Mouse (Mus musculus): ENCODE measurements around the gene Mllt3. TPM values are rescaled to one million over a fixed set of nuclear protein-coding genes. Genes with fewer than 3 reads are reported as not detected.

Mllt3 gene
- polyA plus RNA-seq, 1 experiment from 2014 or later, result 27.5 TPM

GRCm38 (mm10) chr4:88015765-88016164 is 17.4 kb downstream of the Mllt3 start:
- Histone ChIP-seq H3K4me2 (replicated peaks; ENCODE audit: low read depth, low read length) (no peak overlapping the region), H3K27ac (ENCODE audit: low read length) (no peak overlapping the region), H3K9me3 (ENCODE audit: low read length) (no peaks in the 10 kb centered on the region), H3K9ac (replicated peaks; ENCODE audit: low read length) (no peak overlapping the region), H3K4me3 (ENCODE audit: low read length) (no peak overlapping the region), H3K4me1 (ENCODE audit: insufficient read depth, low read length) (peaks cover 58% of the 10 kb centered on the region), H3K36me3 (ENCODE audit: insufficient read depth, low read length) (0 out of 2 replicates have a peak, but pooled peaks cover 3% of the 10 kb centered on the region), H3K27me3 (ENCODE audit: insufficient read depth, low read length) (no peaks in the 10 kb centered on the region)
- no peak for ATAC-seq (ENCODE audit: low FRiP score, low TSS enrichment)
- WGBS, result 54% methylated on average over 5 of the region's 5 CpGs

GRCm38 (mm10) chr4:88015261-88015660 is 17.9 kb downstream of the Mllt3 start:
- H3K36me3 ChIP-seq (ENCODE audit: insufficient read depth, low read length), result 0 out of 2 replicates have a peak, but pooled peaks cover 3% of the 10 kb centered on the region
- peaks cover 58% of the 10 kb centered on the region for H3K4me1 ChIP-seq (ENCODE audit: insufficient read depth, low read length)
- H3K27ac ChIP-seq (ENCODE audit: low read length), result no peak overlapping the region
- no peaks in the 10 kb centered on the region for H3K27me3 ChIP-seq (ENCODE audit: insufficient read depth, low read length)
- no peak overlapping the region for H3K4me2 ChIP-seq (replicated peaks; ENCODE audit: low read depth, low read length)
- no peak overlapping the region for H3K4me3 ChIP-seq (ENCODE audit: low read length)
- no peaks in the 10 kb centered on the region for H3K9me3 ChIP-seq (ENCODE audit: low read length)
- no peak overlapping the region for H3K9ac ChIP-seq (replicated peaks; ENCODE audit: low read length)
- no peak for ATAC-seq (ENCODE audit: low FRiP score, low TSS enrichment)
- WGBS, result 52% methylated on average over 7 of the region's 7 CpGs

- 0 out of 2 replicates have a peak overlapping the region, but pooled peaks have one; percentile 22 for H3K9ac ChIP-seq (replicated peaks; ENCODE audit: low read length)
- H3K4me1 ChIP-seq (ENCODE audit: insufficient read depth, low read length), result peaks cover 49% of the 10 kb centered on the region
- no peak overlapping the region for H3K27ac ChIP-seq (ENCODE audit: low read length)
- no peaks in the 10 kb centered on the region for H3K9me3 ChIP-seq (ENCODE audit: low read length)
- H3K4me3 ChIP-seq (ENCODE audit: low read length), result no peak overlapping the region
- H3K27me3 ChIP-seq (ENCODE audit: insufficient read depth, low read length), result no peaks in the 10 kb centered on the region
- ATAC-seq (ENCODE audit: low FRiP score, low TSS enrichment), result no peak
- H3K36me3 ChIP-seq (ENCODE audit: insufficient read depth, low read length), result 0 out of 2 replicates have a peak, but pooled peaks cover 3% of the 10 kb centered on the region
- H3K4me2 ChIP-seq (replicated peaks; ENCODE audit: low read depth, low read length), result peak overlapping the region; percentile 38
- 42% methylated on average over 4 of the region's 4 CpGs for WGBS
Observed at GRCm38 (mm10) chr4:88012774-88013173, 20.4 kb downstream of the Mllt3 start.

- 0 out of 2 replicates have a peak overlapping the region, but pooled peaks have one; percentile 26 for H3K9ac ChIP-seq (replicated peaks; ENCODE audit: low read length)
- H3K27me3 ChIP-seq (ENCODE audit: insufficient read depth, low read length), result no peaks in the 10 kb centered on the region
- peak overlapping the region; percentile 38; the same call in 1 of the 2 replicates for H3K27ac ChIP-seq (ENCODE audit: low read length)
- 0 out of 2 replicates have a peak, but pooled peaks cover 3% of the 10 kb centered on the region for H3K36me3 ChIP-seq (ENCODE audit: insufficient read depth, low read length)
- peak; percentile 70; the same call in 1 of the 2 replicates for ATAC-seq (ENCODE audit: low FRiP score, low TSS enrichment)
- H3K4me2 ChIP-seq (replicated peaks; ENCODE audit: low read depth, low read length), result peak overlapping the region; percentile 38
- H3K9me3 ChIP-seq (ENCODE audit: low read length), result no peaks in the 10 kb centered on the region
- peaks cover 41% of the 10 kb centered on the region for H3K4me1 ChIP-seq (ENCODE audit: insufficient read depth, low read length)
- H3K4me3 ChIP-seq (ENCODE audit: low read length), result no peak overlapping the region
- 42% methylated on average over 4 of the region's 4 CpGs for WGBS
Observed at GRCm38 (mm10) chr4:88011870-88012572, 21.1 kb downstream of the Mllt3 start.

- H3K9me3 ChIP-seq (ENCODE audit: low read length), result no peaks in the 10 kb centered on the region
- H3K36me3 ChIP-seq (ENCODE audit: insufficient read depth, low read length), result 0 out of 2 replicates have a peak, but pooled peaks cover 3% of the 10 kb centered on the region
- no peak overlapping the region for H3K4me2 ChIP-seq (replicated peaks; ENCODE audit: low read depth, low read length)
- H3K27me3 ChIP-seq (ENCODE audit: insufficient read depth, low read length), result no peaks in the 10 kb centered on the region
- H3K9ac ChIP-seq (replicated peaks; ENCODE audit: low read length), result no peak overlapping the region
- H3K27ac ChIP-seq (ENCODE audit: low read length), result no peak overlapping the region
- WGBS, result 81% methylated on average over 5 of the region's 5 CpGs
- no peak overlapping the region for H3K4me3 ChIP-seq (ENCODE audit: low read length)
- peaks cover 26% of the 10 kb centered on the region for H3K4me1 ChIP-seq (ENCODE audit: insufficient read depth, low read length)
- no peak for ATAC-seq (ENCODE audit: low FRiP score, low TSS enrichment)
Observed at GRCm38 (mm10) chr4:88010441-88010840, 22.7 kb downstream of the Mllt3 start.

- H3K4me3 ChIP-seq (ENCODE audit: low read length), result no peak overlapping the region
- ATAC-seq (ENCODE audit: low FRiP score, low TSS enrichment), result no peak
- 85% methylated on average over 3 of the region's 3 CpGs for WGBS
Observed at GRCm38 (mm10) chr4:88005801-88006200, 27.4 kb downstream of the Mllt3 start.

GRCm38 (mm10) chr4:88003159-88003948 is 29.8 kb downstream of the Mllt3 start:
- H3K4me3 ChIP-seq (ENCODE audit: low read length), result no peak overlapping the region
- H3K9me3 ChIP-seq (ENCODE audit: low read length), result no peaks in the 10 kb centered on the region
- no peak overlapping the region for H3K4me2 ChIP-seq (replicated peaks; ENCODE audit: low read depth, low read length)
- no peak overlapping the region for H3K9ac ChIP-seq (replicated peaks; ENCODE audit: low read length)
- no peaks in the 10 kb centered on the region for H3K27me3 ChIP-seq (ENCODE audit: insufficient read depth, low read length)
- no peak for ATAC-seq (ENCODE audit: low FRiP score, low TSS enrichment)
- no peaks in the 10 kb centered on the region for H3K36me3 ChIP-seq (ENCODE audit: insufficient read depth, low read length)
- no peak overlapping the region for H3K27ac ChIP-seq (ENCODE audit: low read length)
- 0 out of 2 replicates have a peak, but pooled peaks cover 5% of the 10 kb centered on the region for H3K4me1 ChIP-seq (ENCODE audit: insufficient read depth, low read length)
- 77% methylated on average over 9 of the region's 9 CpGs for WGBS

More at GRCm38 (mm10) chr4:88005801-88006200, 27.4 kb downstream of the Mllt3 start:
- no peaks in the 10 kb centered on the region for H3K27me3 ChIP-seq (ENCODE audit: insufficient read depth, low read length)
- 0 out of 2 replicates have a peak, but pooled peaks cover 5% of the 10 kb centered on the region for H3K4me1 ChIP-seq (ENCODE audit: insufficient read depth, low read length)
- no peak overlapping the region for H3K9ac ChIP-seq (replicated peaks; ENCODE audit: low read length)
- H3K4me2 ChIP-seq (replicated peaks; ENCODE audit: low read depth, low read length), result no peak overlapping the region
- no peaks in the 10 kb centered on the region for H3K36me3 ChIP-seq (ENCODE audit: insufficient read depth, low read length)
- no peak overlapping the region for H3K27ac ChIP-seq (ENCODE audit: low read length)
- H3K9me3 ChIP-seq (ENCODE audit: low read length), result no peaks in the 10 kb centered on the region

GRCm38 (mm10) chr4:87991710-87992109 is 41.5 kb downstream of the Mllt3 start:
- Histone ChIP-seq H3K4me2 (replicated peaks; ENCODE audit: low read depth, low read length) (no peak overlapping the region), H3K9ac (replicated peaks; ENCODE audit: low read length) (no peak overlapping the region), H3K4me3 (ENCODE audit: low read length) (no peak overlapping the region), H3K27ac (ENCODE audit: low read length) (no peak overlapping the region), H3K4me1 (ENCODE audit: insufficient read depth, low read length) (peaks cover 8% of the 10 kb centered on the region), H3K27me3 (ENCODE audit: insufficient read depth, low read length) (no peaks in the 10 kb centered on the region), H3K9me3 (ENCODE audit: low read length) (no peaks in the 10 kb centered on the region), H3K36me3 (ENCODE audit: insufficient read depth, low read length) (no peaks in the 10 kb centered on the region)
- 69% methylated on average over 5 of the region's 5 CpGs for WGBS
- peak; percentile 80; the same call in 1 of the 2 replicates for ATAC-seq (ENCODE audit: low FRiP score, low TSS enrichment)

- Histone ChIP-seq H3K4me1 (ENCODE audit: insufficient read depth, low read length) (peaks cover 8% of the 10 kb centered on the region), H3K36me3 (ENCODE audit: insufficient read depth, low read length) (no peaks in the 10 kb centered on the region), H3K4me3 (ENCODE audit: low read length) (no peak overlapping the region), H3K9me3 (ENCODE audit: low read length) (no peaks in the 10 kb centered on the region), H3K4me2 (replicated peaks; ENCODE audit: low read depth, low read length) (no peak overlapping the region), H3K9ac (replicated peaks; ENCODE audit: low read length) (no peak overlapping the region), H3K27me3 (ENCODE audit: insufficient read depth, low read length) (no peaks in the 10 kb centered on the region), H3K27ac (ENCODE audit: low read length) (peak overlapping the region; percentile 10; the same call in 1 of the 2 replicates)
- 63% methylated on average over 5 of the region's 5 CpGs for WGBS
- 0 out of 2 replicates have a peak, but pooled peaks have one; percentile 12 for ATAC-seq (ENCODE audit: low FRiP score, low TSS enrichment)
Observed at GRCm38 (mm10) chr4:87990940-87991339, 42.2 kb downstream of the Mllt3 start.
